Comparison of ENCODE assay signal across 40 mouse cellular contexts in the genomic region with DNA sequence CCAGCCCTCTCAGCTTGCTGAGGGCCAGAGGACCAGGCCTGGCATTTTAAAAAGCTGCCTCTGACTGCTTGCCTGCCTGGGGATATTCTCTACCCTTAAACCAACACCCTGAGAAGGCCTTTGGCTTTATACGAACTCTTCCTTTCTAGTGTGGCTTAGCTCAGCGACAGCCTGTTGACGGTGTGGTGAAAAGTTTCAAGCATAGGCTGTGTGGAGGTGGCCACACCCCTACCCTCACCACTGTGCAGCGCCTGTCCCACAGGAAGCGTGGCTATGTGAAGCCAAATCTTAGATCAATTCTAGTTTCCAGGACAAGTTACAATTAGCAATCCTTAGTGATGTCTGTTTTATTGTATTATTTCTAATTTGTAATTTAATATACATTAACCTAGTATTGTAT. TPM values are rescaled to one million over a fixed set of nuclear protein-coding genes. Genes with fewer than 3 reads are reported as not detected.
"Had no signal": no experiment of that assay in that cellular context is flagged by ENCODE, and none has a peak within 500 bp of the region (broad histone marks: within the 10 kb centered on the region; RNA-seq: fewer than 3 reads in every experiment).

No protein-coding gene starts in this region.

- H3K27me3 ChIP-seq: hindbrain, embryonic 12.5 days; intestine, embryonic 15.5 days; limb, embryonic 13.5 days; limb, embryonic 15.5 days had no signal

- DNase-seq: gastrocnemius, adult 2 months; gastrocnemius, postnatal 10 days; gastrocnemius, postnatal 25 days; heart, adult 18-20 months; heart, postnatal 10 days; heart, postnatal 4 days; kidney, adult 18-20 months; kidney, adult 8-10 months; kidney, postnatal 10 days; kidney, postnatal 25 days; kidney, postnatal 4 days; layer of hippocampus, adult 9-11 months; layer of hippocampus, postnatal 36 days; left cerebral cortex, postnatal 4 days had no signal

- H3K27ac ChIP-seq: gastrocnemius, adult 2 months; heart, embryonic 10.5 days; hindbrain, embryonic 10.5 days; hindbrain, embryonic 12.5 days; hindbrain, embryonic 14.5 days; intestine, embryonic 15.5 days; layer of hippocampus, adult 2 months; limb, embryonic 13.5 days; limb, embryonic 15.5 days had no signal

- H3K9me3 ChIP-seq: heart, embryonic 10.5 days; heart, embryonic 12.5 days; hindbrain, embryonic 10.5 days; hindbrain, embryonic 12.5 days; intestine, embryonic 15.5 days; limb, embryonic 13.5 days; limb, embryonic 15.5 days had no signal

- H3K4me1 ChIP-seq: heart, embryonic 10.5 days; heart, embryonic 12.5 days; hindbrain, embryonic 12.5 days; limb, embryonic 13.5 days; limb, embryonic 15.5 days had no signal

- H3K4me3 ChIP-seq: gastrocnemius, adult 2 months; heart, embryonic 10.5 days; heart, embryonic 12.5 days; hindbrain, embryonic 10.5 days; hindbrain, embryonic 12.5 days; intestine, embryonic 15.5 days; layer of hippocampus, adult 2 months; limb, embryonic 13.5 days; limb, embryonic 15.5 days had no signal

- H3K36me3 ChIP-seq: heart, embryonic 10.5 days; heart, embryonic 12.5 days; hindbrain, embryonic 10.5 days; hindbrain, embryonic 12.5 days; intestine, embryonic 15.5 days; limb, embryonic 13.5 days; limb, embryonic 15.5 days had no signal

RNA-seq across cellular contexts. Expression of gene Dmrt1, which starts 44.9 kb away (rescaled TPM):
- total RNA-seq: gastrocnemius, adult 2 months; gastrocnemius, postnatal 10 days; gastrocnemius, postnatal 25 days; gastrocnemius, postnatal 4 days; granulocyte monocyte progenitor cell, adult 5-6 weeks; heart, adult 18-20 months; heart, adult 8-10 months; heart, postnatal 10 days; heart, postnatal 25 days; heart, postnatal 4 days; layer of hippocampus, adult 2 months; layer of hippocampus, postnatal 14 days; layer of hippocampus, postnatal 36 days; left cerebral cortex, adult 18-20 months; left cerebral cortex, adult 8-10 months; left cerebral cortex, postnatal 10 days; left cerebral cortex, postnatal 25 days; left cerebral cortex, postnatal 4 days had no signal
- polyA plus RNA-seq: frontal cortex, adult 2 months; heart, embryonic 10.5 days; heart, embryonic 12.5 days; heart, embryonic 14.5 days; heart, embryonic 16.5 days; hindbrain, embryonic 10.5 days; hindbrain, embryonic 12.5 days; hindbrain, embryonic 14.5 days; hindbrain, embryonic 16.5 days; inflammation-experienced regulatory T-cells, adult 6 months; intestine, embryonic 15.5 days; intestine, postnatal 0 days; kidney, embryonic 14.5 days; kidney, embryonic 16.5 days had no signal

RNA-seq across cellular contexts. Expression of gene Dmrt3, which starts 59.8 kb away (rescaled TPM):
- total RNA-seq: gastrocnemius, adult 2 months; gastrocnemius, postnatal 10 days; gastrocnemius, postnatal 25 days; gastrocnemius, postnatal 4 days; granulocyte monocyte progenitor cell, adult 5-6 weeks; heart, adult 8-10 months; heart, postnatal 10 days; heart, postnatal 25 days; heart, postnatal 4 days; left cerebral cortex, adult 18-20 months; left cerebral cortex, adult 8-10 months had no signal
- polyA plus RNA-seq: frontal cortex, adult 2 months; heart, embryonic 10.5 days; heart, embryonic 12.5 days; inflammation-experienced regulatory T-cells, adult 6 months; intestine, postnatal 0 days; kidney, embryonic 14.5 days; kidney, embryonic 16.5 days had no signal
